ENCODE assay signal across 1 mouse cellular context in the genomic region with DNA sequence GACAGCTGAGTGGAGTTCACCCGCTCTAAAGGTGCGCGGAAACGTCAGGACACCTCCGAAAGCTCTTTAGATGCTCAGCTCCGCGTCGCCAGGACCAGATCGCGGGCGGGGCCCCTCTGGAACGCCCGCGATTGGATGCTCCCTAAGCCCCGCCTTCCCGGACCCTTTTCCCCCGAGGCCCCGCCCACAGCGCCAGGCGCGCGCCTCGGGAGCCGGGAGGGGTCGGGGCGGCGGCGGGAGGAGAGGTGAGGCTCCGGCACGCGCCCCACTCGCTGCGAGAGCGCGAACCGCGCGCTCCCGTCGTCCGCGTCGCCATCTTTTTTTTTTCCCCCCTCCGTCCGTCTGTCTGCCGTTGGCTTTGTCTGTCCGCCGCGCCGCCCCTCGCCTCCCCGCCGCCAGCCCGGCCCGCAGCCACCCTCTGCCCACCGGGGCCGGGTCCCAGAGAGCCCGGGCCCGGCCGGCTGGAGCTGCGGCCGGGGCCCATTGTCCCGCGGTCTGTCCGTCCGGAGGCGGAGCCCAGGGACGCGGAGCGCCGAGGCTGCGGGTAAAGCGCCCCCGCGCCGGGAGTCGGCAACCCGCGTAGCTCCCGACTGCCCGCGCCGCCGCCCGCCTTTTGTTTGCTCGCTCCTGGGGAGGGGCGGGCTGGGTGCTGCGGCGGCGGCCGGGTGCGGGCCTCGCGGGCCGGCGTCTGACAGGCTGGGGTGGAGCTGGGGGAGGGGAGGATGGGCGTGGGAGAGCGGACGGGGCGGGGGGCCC.
TF ChIP-seq lines count a peak whose summit lies in the region.

A gene (plus strand): TSS at position 227 of the 756 bp plus-strand sequence.

TF ChIP-seq in CH12.LX, 34 proteins besides CTCF, POLR2A, EP300 and RAD21 (continued from another document):
- TF ChIP-seq ELF1 (IDR thresholded peaks at IDR 0.05; ENCODE audit: low read depth, low read length) (peak; percentile 14; the same call in 1 of the 2 replicates), NELFE (IDR thresholded peaks at IDR 0.05; ENCODE audit: low read depth, low read length) (no peak), RCOR1 (conservative IDR thresholded peaks at IDR 0.05; ENCODE audit: low read depth, low read length) (no peak), MEF2A (IDR thresholded peaks at IDR 0.05; ENCODE audit: borderline replicate concordance, low read depth, low read length) (no peak)
